Mouse (Mus musculus): ENCODE measurements around the gene Gm49359. TPM values are rescaled to one million over a fixed set of nuclear protein-coding genes. Genes with fewer than 3 reads are reported as not detected.

Gene Gm49359
- polyA plus RNA-seq (2015; fragmentation: Nextera tagmentation; extraction: Ambion mirVana): 10.3 and 11.8 TPM in 2 replicates

GRCm38 (mm10) chr13:62466424-62467334 is at the start of gene Gm49359:
Gene Gm49359 (minus strand): TSS chr13:62466832.

Small RNA genes lying within 50 kb of the gene (microRNA-seq; reads per million reads assigned to microRNA genes)
- not detected for gene Gm22256 (ENCODE audit: borderline replicate concordance, insufficient number of aligned reads)

Other genes with a start within 250 kb of the Gm49359 start
- gene Gm3604, start 83.7 kb downstream of the Gm49359 start, polyA plus RNA-seq (2015; fragmentation: Nextera tagmentation; extraction: Ambion mirVana): 6.8 and 7.9 TPM in 2 replicates
- gene Zfp935, start 91.7 kb upstream of the Gm49359 start, polyA plus RNA-seq (2015; fragmentation: Nextera tagmentation; extraction: Ambion mirVana): not detected in 2 replicates
- gene Zfp934, start 104.4 kb upstream of the Gm49359 start, polyA plus RNA-seq (2015; fragmentation: Nextera tagmentation; extraction: Ambion mirVana): 11.9 and 12.7 TPM in 2 replicates
- gene 6720489N17Rik, start 157.3 kb upstream of the Gm49359 start, polyA plus RNA-seq (2015; fragmentation: Nextera tagmentation; extraction: Ambion mirVana): 5.3 and 7.3 TPM in 2 replicates